Comparison of ENCODE assay signal across 17 mouse cellular contexts in genomic region chr13:7691232-7691631, GRCm38 (mm10).
"Had no signal": no experiment of that assay in that cellular context is flagged by ENCODE, and none has a peak within 500 bp of the region (broad histone marks: within the 10 kb centered on the region; RNA-seq: fewer than 3 reads in every experiment).

No protein-coding gene starts in this region.

- H3K4me2 ChIP-seq: neural tube, embryonic 12.5 days; neural tube, embryonic 13.5 days; neural tube, embryonic 15.5 days; stomach, embryonic 15.5 days had no signal

- H3K27me3 ChIP-seq: neural tube, embryonic 12.5 days; neural tube, embryonic 13.5 days; neural tube, embryonic 15.5 days; stomach, embryonic 15.5 days had no signal

- H3K36me3 ChIP-seq: neural tube, embryonic 12.5 days; neural tube, embryonic 13.5 days; neural tube, embryonic 15.5 days; stomach, embryonic 15.5 days had no signal

- H3K9ac ChIP-seq: neural tube, embryonic 12.5 days; neural tube, embryonic 13.5 days; neural tube, embryonic 15.5 days; stomach, embryonic 15.5 days had no signal

- H3K4me1 ChIP-seq: neural tube, embryonic 12.5 days; neural tube, embryonic 13.5 days; neural tube, embryonic 15.5 days; stomach, embryonic 15.5 days had no signal

- DNase-seq: retina, postnatal 1 day; right cerebral cortex, adult 18-20 months; right cerebral cortex, postnatal 14 days; right cerebral cortex, postnatal 25 days; right cerebral cortex, postnatal 4 days; spleen, adult 18-20 months; thymus, adult 18-20 months; thymus, adult 2 months; thymus, postnatal 14 days; thymus, postnatal 25 days; thymus, postnatal 36 days; thymus, postnatal 4 days had no signal

- H3K4me3 ChIP-seq: neural tube, embryonic 12.5 days; neural tube, embryonic 13.5 days; neural tube, embryonic 15.5 days; stomach, embryonic 15.5 days had no signal

- H3K27ac ChIP-seq: neural tube, embryonic 12.5 days; neural tube, embryonic 13.5 days; neural tube, embryonic 15.5 days; stomach, embryonic 15.5 days; stomach, postnatal 0 days had no signal

- H3K9me3 ChIP-seq: neural tube, embryonic 12.5 days; neural tube, embryonic 13.5 days; neural tube, embryonic 15.5 days; stomach, embryonic 15.5 days had no signal
